Mouse (Mus musculus) cerebellum, postnatal 14 days (tissue): ENCODE results near the gene Gm14180.
"Not testable (repeated sequence)": the region's sequence is repeated elsewhere in the genome, so short reads cannot be mapped to it uniquely, and the experiment has no call there.

Experiments
- DNase-seq, 2 experiments: peaks; one replicate each; pipeline ENCODE4 v3.0.0; 2021; ENCODE audit warnings: mixed read lengths in 2 of 2

Gene Gm14180

GRCm38 (mm10) chr11:99734190-99734589 is at the start of gene Gm14180:
Gm14180 (minus strand) TSS chr11:99734290.
- no peak for DNase-seq

- no peak for DNase-seq
Observed at GRCm38 (mm10) chr11:99780604-99781003, 46.5 kb upstream of the Gm14180 start, which contains the start of gene Krtap4-8. Krtap4-8 (minus strand) TSS chr11:99780704.

GRCm38 (mm10) chr11:99778401-99778800 is 44.3 kb upstream of the Gm14180 start:
- DNase-seq, result no peak

GRCm38 (mm10) chr11:99772813-99773212 is 38.7 kb upstream of the Gm14180 start, which contains the start of gene Gm11595:
Gm11595 (minus strand) TSS chr11:99772913.
- DNase-seq, result not testable (repeated sequence)

- DNase-seq, result no peak
Observed at GRCm38 (mm10) chr11:99768410-99768809, 34.3 kb upstream of the Gm14180 start.

GRCm38 (mm10) chr11:99758877-99759276 is 24.8 kb upstream of the Gm14180 start:
- peak in 1 of 2 experiments; percentile 4 for DNase-seq

GRCm38 (mm10) chr11:99743985-99744384 is 9.9 kb upstream of the Gm14180 start:
- no peak for DNase-seq

- DNase-seq, result peak; percentile 65 to 69
Observed at GRCm38 (mm10) chr11:99724061-99724460, 10.0 kb downstream of the Gm14180 start.

- peak; percentile 25 to 55 for DNase-seq
Observed at GRCm38 (mm10) chr11:99718759-99719158, 15.3 kb downstream of the Gm14180 start.

- DNase-seq, result no peak
Observed at GRCm38 (mm10) chr11:99690463-99690862, 43.6 kb downstream of the Gm14180 start, which contains the start of gene Gm14190. Gm14190 (minus strand) TSS chr11:99690740.

- peak; percentile 16 to 21 for DNase-seq
Observed at GRCm38 (mm10) chr11:99685235-99685634, 48.9 kb downstream of the Gm14180 start.
